Mouse (Mus musculus) lung, postnatal 25 days (tissue): Measurements from ENCODE around the gene Strip1.

Source experiments
- DNase-seq: peaks from one replicate; pipeline ENCODE4 v3.0.0; 2022; ENCODE audit warnings: low spot score

Gene Strip1

GRCm38 (mm10) chr3:107627641-107628040 is 3.9 kb downstream of the Strip1 start:
- DNase-seq = no peak

- no peak for DNase-seq
Observed at GRCm38 (mm10) chr3:107626751-107627150, 4.7 kb downstream of the Strip1 start.

GRCm38 (mm10) chr3:107625536-107625935 is 6.0 kb downstream of the Strip1 start:
- no peak for DNase-seq

GRCm38 (mm10) chr3:107624424-107624823 is 7.1 kb downstream of the Strip1 start:
- DNase-seq = no peak

GRCm38 (mm10) chr3:107622537-107622936 is 9.0 kb downstream of the Strip1 start:
- DNase-seq = no peak

- DNase-seq = no peak
Observed at GRCm38 (mm10) chr3:107621286-107622075, 10.0 kb downstream of the Strip1 start.

- DNase-seq = no peak
Observed at GRCm38 (mm10) chr3:107619911-107620310, 11.6 kb downstream of the Strip1 start.

GRCm38 (mm10) chr3:107617800-107618199 is 13.7 kb downstream of the Strip1 start:
- DNase-seq = no peak

- peak; percentile 34 for DNase-seq
Observed at GRCm38 (mm10) chr3:107612902-107613525, 18.5 kb downstream of the Strip1 start.

- DNase-seq = no peak
Observed at GRCm38 (mm10) chr3:107611394-107611793, 20.1 kb downstream of the Strip1 start.

GRCm38 (mm10) chr3:107609376-107609775 is 22.1 kb downstream of the Strip1 start:
- no peak for DNase-seq

- no peak for DNase-seq
Observed at GRCm38 (mm10) chr3:107608808-107609207, 22.7 kb downstream of the Strip1 start.

GRCm38 (mm10) chr3:107607221-107607620 is 24.3 kb downstream of the Strip1 start:
- no peak for DNase-seq

GRCm38 (mm10) chr3:107605304-107605703 is 26.2 kb downstream of the Strip1 start:
- DNase-seq = peak; percentile 36

GRCm38 (mm10) chr3:107600127-107600526 is 31.4 kb downstream of the Strip1 start:
- DNase-seq = no peak

- no peak for DNase-seq
Observed at GRCm38 (mm10) chr3:107597586-107598389, 33.7 kb downstream of the Strip1 start.

GRCm38 (mm10) chr3:107597134-107597533 is 34.4 kb downstream of the Strip1 start:
- DNase-seq = no peak

GRCm38 (mm10) chr3:107596559-107596958 is 34.9 kb downstream of the Strip1 start:
- DNase-seq = no peak

GRCm38 (mm10) chr3:107595938-107596461 is 35.5 kb downstream of the Strip1 start:
- no peak for DNase-seq

- DNase-seq = no peak
Observed at GRCm38 (mm10) chr3:107595264-107595937, 36.1 kb downstream of the Strip1 start.

GRCm38 (mm10) chr3:107594662-107595263 is 36.7 kb downstream of the Strip1 start, which contains the start of gene Alx3:
TSS of gene Alx3 (plus strand) at chr3:107595031.
- no peak for DNase-seq
